Mouse (Mus musculus): ENCODE results near the gene Acox2.

The Acox2 gene

DNA sequence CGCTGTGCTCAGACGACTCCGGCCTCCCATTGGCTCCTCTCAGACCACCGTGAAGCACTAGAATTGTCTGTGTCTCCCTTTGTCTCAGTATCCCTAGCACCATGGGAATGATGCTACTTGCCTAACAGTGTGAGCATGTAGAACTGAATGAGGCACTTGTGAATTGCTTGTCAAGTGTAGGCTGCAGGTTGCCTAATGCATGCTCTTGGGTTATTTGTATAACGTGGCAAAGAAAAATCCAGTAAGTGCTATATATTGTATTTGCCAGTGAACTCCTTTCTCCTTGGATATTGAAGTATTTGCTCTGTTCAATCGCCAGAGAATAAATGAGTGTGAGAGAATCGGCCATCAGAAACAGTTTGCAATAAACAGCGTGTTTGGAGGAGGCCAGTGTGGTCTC is 12.3 kb downstream of the Acox2 start:
- DNase-seq, result no peak

DNA sequence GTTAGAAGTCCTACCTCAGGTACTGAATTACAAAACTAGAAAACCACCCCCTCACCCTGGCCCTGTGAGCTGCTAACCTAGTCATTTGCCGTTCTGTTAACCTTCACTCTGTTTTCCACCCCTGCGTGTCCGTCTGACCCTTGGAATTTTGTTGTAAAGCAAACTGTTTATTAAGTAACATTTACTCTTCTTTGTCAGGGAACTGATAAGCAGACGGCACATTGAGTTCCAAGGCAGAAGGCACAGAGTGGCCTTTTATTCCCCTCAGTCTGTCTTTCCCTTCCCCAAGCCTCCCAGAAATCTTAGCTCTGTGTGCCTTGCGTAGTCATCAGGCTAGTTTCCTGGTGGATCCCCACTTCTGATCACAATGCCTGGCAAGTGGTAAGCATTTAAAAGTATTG is 14.9 kb downstream of the Acox2 start:
- no peak for DNase-seq

DNA sequence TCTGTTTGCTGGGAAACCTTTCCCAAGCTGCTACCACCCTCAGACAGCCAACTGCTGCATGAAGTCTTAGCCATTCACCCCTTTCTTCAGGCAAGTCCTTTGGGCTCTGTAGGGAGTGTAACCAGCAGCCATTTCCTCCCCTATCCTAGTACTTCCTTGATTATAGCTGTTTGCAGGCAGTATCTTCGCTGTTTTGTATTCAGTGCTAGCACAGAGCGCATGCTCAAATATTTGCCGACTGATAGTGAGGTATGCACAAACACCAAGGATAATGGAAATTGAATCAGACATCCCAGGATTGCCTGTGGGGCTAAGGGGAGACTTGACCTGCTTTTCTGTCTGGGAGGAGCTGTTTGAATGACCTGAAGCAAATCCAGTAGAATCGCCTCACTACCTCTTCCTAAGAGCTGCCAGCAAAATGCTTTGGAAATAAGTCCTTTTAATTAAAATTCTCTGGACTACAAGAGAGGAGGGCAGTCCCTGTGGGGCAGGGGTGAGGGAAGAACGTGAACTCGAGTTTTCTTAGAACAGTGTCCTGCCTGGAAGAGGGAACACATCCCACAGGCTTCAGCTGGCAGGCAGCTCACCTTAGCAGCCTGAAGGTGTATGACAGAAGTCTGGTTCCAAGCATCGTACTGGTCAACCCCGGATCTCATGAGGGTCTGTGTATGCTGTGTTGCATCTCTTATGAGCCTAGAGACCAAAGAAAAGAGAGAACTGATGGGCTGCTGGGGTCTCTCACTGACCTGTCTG is 15.8 kb downstream of the Acox2 start:
- no peak for DNase-seq

DNA sequence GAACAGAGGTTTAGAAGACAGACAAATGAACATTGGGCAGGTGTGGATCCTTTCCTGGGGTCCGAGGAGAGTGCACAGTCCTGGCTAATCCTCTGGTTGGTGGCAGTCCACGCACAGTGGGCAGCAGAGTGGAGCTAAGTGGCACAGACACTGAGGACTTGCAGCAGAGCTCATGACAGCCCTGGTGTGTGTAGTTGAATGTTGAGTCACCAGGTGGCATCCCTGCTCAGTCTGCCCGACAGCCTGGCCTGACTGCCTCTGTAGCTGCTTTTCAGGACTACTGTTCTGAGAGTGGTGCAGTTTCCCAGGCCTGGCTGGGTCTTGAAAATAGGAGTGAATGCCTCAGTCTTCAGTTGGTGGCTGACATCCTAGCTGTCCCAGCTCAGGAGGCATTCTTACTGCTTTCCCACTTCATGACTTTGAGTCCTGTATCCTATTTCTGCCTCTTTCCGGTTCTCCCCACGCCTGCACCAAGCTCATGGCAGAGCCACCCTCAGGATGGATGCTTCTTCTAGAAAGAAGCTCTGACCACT is 16.7 kb downstream of the Acox2 start:
- peak; percentile 58 to 68 for DNase-seq

DNA sequence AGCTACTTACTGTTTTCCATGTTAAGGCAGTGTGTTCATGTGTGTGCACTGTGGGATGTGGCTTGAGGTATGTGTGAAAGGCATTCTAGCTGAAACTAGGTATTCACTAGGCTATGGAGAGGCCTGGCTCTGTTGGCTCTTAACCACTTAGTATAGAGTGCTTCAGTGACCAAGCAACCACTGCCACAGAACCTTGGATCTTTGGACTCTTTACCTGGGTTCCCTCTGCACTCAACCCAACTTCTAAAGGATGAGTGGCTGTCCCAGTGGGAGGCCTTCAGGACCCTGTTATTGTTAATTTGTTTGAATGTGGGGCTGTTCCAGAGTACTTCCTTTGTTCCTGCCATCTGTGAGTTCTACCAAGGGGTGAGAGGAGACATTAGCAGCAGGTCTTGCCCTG is 17.3 kb downstream of the Acox2 start:
- DNase-seq, result no peak

DNA sequence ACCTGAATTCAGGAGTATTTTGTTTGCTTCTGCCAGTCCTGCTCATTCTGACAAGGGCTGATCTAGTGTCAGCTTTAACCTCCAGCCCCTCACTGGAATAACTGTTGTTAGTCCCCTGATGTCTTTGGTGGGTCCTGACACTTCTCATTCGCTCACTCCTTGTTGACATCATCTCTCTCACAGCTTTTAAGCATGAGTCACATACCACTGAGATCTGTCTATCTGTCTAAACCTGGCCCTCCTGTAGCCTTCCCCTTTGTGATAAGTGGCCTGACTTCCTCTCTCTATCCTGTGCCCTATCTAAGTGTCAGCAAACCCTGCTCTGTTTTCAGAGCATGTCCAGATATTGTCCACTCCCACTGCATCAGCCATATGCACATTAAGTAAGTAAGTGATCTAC is 25.9 kb downstream of the Acox2 start:
- DNase-seq, result no peak

DNA sequence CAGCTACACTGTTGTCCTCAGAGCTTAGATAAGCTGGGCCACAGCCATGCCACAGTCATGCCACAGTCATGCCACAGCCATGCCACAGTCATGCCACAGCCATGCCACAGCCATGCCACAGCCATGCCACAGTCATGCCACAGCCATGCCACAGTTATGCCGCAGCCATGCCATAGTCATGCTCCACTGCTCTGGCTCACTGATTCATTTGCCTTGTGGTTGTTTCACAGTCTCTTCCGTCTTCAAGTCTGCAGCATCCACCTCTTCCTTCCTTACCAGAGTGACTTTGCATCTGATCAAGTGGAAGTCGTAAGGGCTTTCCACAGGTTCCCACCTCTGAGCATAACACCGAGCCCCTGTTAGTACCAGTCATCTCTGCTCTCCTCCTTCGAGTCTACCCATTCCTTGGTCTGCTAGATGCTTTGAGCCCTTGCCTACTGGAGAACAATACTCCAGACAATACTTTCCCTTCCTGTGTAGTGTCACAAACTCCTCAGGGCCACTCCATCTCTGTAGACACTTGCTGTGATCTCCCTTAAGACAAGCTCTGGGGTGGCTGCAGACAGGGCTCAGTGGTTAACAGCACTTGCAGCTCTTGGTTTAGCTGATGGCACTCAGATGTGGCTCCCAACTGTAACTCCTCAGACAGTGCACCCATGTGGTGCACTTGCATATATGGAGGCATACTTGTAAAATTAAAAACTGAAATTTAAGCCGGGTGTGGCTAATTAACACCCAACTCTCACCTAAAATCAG is 26.8 kb downstream of the Acox2 start:
- no peak for DNase-seq

DNA sequence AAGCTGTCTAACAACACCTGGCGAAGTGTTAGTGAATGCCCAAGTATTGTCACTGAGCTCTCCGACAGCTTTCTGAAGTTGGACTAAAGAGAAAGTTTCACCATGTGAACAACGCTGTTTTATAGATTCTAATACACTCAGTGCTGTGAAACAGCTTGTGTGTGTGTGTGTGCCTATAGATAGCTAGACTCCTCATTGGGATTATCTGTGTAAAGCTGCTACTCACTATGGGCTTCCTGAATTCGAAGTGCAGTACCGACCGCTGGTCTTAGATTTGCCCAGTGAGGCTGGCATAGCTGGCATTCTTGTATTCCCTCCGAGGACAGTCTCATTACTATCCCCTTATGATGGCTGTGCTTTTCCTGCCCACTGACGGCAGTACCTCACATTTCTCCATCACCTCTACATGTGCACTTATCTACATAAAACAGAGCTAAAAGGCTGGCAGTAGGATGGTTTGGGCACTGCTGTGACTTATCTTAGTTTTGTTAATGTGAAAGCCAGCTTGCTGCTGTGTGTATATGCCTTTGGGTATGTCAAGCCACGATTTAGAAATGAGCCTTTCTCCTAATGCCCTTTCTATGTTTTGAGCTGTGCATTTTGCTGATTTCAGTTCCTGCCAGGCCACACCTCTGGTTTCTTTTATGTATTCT is 29.7 kb downstream of the Acox2 start:
- DNase-seq, result no peak

DNA sequence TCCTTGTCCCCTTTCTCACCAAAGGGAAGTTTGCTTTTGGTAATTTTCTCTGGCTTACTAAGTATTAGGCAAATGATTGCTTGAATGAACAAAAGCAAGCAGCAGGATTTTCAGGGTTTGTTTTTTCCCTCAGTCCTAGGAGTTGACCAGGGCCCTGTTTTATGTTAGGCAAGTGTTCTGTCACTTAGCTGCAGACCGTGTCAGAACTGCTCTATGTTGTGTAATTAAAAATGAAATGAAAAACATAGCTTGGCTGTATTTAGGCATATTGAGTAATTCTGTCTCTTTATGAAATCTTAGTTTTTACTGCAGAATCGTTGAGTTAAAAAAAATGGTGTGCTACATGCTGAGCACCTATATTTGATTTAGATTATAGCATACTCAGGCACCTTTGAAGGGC is 34.3 kb downstream of the Acox2 start:
- DNase-seq, result no peak

DNA sequence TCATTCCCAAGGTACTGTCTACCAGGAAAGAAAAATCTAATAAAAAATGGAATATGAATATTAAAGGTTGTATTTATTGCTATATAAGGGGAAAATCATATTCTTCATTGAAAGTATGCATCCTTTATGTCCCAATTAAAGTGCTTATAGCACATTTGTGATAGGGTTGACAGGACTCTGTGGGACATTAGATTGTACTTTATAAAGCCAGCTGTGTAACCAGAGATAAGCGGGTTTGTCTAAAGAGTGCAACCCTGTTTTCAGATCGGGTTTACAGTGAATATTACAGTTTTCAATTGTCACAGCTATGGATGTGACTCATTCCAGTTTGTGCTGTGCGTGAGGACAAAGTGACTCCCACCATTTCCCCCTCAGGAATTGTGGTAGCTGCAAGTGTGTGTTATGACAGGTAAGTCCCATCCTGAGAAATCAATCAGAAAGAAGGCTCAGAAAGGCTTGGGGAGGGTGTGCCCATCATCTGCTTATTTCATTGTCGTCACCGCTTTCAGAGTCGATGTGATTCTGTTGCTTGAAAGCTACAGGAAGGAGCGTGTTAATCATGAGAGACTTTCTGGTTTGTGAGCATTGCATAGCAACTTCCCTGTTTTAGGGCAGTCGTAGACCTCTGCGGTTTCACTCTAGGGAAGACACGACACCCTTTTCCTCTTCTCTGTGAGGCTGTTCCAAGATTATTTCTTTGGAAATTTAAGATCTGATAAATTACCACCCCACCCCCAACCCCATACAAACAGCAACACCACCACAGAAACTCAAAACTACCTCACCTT is 35.5 kb downstream of the Acox2 start:
- DNase-seq, result no peak

DNA sequence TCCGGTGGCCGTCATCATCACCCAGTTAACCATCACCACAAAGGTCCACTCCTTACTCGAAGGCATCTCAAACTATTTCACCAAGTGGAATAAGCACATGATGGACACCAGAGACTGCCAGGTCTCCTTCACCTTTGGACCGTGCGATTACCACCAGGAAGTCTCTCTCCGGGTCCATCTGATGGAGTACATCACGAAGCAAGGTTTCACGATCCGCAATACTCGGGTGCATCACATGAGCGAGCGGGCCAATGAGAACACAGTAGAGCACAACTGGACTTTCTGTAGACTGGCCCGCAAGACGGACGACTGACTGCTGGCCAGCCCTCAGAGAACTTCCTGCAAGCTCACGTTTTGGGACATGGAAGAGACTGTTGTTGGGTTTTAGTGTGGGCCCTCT is 36.6 kb downstream of the Acox2 start:
- DNase-seq, result no peak

DNA sequence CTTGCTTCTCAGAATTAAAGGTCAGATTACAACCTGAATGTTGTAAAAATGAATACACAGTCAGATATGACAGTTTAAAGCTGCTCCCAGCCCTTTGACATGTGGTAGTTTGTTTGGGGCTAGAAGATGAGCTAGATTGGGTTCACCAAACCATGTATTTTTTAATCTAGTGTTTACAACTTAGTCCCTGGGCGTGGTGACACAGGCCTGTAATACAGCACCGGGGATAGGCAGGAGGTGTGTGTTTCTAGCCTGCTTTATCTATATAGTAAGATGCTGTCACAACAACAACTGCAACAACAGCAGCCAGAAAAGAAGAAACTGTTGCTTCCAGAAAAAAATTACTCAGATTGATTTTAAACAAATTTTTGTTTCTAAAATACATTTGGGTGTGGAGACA is 38.2 kb downstream of the Acox2 start:
- DNase-seq, result no peak

DNA sequence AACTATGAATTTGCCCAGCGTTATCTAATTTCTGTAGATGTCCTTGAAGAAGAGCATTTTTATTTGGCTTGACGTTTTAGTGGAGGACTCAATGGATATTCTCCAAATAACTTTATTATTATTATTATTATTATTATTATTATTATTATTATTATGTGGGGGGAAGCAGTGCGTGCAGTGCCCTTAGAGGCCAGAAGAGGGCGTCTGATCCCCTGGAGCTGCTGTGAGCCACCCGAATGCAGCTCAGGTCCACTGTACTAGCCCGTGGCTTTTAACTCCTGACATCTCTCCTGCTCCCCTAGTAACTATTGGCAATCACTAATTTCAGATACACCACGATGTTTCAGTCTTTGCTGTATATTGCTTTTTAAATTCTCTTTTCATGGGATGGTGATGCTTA is 38.8 kb downstream of the Acox2 start:
- no peak for DNase-seq

DNA sequence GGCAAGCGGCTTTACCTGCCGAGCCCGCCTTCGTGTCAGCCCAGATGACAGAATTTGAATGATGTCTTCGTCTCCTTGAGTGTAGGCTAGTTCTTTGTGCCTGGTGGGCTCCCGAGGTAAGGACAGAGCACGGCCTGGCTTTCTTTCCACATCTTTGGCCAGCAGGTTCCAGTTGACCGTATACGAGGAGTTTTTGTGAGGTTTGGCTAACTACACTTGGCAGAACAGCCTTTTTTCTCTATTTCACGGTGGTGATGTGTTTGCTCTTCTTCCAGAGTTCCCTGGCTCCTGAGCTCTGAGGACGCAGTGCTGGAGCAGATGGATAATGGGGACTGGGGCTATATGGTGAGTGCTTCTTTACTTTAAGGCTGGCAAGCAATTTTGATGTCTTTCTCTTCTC is 39.3 kb downstream of the Acox2 start:
- DNase-seq, result no peak

DNA sequence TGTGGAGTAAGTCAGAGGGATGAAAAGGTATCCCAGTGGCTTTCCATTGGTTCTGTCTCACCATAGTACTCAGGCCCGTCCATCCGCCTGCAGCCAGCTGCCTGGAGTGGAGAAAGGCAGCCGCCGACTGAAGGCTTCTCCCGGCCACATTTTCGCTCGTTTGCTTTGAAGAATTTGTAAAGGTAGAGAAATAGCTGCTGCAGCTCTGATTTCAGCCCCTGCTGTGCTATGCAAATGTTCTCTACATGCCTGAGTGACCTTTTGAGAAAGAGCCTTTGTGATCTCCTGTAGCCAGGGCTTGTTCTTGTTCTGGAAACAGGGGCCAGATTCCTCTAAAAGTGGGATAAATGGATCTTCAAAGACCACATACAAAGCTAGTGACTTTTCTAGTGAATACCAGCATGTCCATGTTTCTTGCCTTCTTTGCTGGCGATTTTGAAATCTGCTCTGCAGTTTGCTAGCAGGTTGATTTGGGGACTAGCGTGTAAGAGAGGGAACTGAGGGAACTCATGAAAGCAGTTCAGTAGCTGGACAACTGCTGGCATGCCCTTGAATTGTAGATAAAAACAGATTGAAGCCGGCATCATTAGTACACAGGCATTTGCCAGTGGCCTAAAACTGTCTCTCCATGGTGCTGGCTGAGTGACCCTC is 40.3 kb downstream of the Acox2 start:
- DNase-seq, result peak in 1 of 2 experiments; percentile 43

DNA sequence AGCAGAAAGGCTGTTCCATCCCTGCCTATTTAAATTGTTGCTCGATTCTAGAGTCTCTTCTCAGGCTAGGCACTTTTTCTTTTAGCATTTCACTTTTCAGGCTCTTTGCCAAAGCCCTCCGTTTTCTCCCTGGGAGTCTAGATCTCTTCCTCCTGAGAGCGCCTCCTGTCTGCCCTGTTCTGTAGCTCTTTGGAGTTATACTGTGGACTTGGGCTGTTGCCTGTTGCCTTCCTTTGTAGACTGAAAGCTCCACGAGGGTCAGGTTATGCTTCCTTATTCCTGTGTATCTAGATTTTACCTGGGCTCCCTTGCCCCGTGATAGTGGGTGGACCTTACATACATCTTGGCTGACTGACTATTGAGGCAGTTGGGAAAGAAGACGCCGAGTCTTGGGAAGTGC is 40.9 kb downstream of the Acox2 start:
- DNase-seq, result no peak

DNA sequence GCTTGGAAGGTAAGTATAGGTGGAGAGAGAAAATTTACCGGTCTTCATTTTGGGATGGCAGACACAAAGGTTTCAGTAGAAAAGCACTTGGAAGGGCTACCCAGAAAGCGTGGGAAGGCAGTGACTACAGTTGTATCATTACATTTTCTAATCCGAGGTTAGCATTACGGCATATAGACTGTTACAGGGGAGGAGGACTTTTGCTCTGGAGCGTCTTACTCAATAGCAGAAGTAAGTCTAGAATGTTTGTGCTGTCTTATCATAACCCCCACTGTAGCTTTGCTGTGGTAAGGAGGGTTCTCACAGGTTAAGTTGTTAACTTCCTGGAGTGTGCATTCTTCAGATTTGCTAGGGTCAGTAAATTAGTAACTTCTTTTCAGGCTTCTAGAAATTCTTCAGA is 43.1 kb downstream of the Acox2 start:
- no peak for DNase-seq

DNA sequence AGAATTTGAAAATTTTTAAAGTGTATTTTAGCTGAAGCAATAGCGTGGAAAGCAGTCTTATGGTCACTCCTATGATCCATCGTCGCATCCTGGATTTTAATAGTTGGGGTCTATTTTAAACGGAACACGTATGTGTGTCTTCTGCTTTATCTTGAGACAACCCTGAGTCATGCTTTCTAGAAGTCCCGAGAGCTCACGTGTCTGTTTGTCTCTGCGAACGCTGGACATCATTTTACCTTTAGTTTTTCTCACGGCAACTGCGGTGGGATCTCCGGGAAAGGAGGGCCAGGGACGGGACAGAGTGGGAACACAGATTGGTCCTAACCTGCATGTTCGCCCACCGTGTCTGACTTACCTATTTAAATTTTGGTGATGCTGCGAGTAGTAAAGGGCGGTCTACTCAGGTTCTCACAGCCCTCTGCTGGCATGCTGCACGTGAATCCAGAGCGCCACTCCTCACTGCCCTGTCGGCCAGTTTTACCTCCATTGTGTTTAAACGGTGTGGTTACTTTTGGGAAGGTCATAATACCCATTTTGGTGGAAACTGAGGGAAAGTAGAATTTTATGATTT is 43.9 kb downstream of the Acox2 start:
- DNase-seq, result peak; percentile 28 to 49

DNA sequence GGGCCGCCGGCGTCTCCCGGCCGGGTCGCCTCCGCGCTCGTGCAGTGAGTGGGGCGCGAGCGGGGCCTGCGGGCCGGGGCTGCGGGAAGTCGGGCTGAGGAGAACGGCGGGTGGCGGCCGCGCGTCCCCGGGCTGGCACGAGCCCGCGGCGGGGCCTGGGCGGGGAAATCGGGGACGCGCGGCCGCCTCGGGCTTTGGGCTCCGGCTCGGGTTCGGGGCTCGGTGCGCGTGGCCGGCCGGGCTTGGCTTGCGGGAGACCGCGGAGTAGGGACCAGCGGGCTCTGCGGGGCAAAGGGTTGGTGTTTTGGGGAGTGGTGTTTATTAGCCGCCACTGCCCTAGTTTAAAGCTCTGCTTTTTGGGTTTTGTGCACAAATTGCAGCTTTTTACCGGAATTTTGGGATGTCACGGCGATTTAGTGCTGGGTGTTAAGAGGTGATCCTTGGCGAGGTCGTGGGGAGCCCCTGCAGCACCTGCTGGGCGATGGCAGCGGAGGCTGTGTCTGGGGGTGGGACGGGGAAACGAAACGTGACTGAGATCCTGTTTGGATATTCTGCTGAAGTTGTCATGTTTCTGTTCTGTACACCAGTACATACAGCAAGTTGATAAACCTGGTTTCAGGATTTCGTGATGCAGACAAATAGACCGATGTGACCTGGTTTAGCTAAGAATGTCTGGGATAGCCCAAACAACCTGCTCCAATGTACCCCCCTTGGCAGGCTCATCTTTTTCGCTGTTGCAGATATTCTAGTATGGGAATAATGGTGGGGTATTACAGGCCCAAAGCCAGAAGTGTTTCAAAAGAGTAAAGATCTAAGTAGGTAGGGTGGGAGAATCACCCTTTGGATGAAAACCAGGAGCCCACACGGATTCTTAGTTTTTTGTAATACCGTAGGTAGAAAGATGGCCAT is 44.6 kb downstream of the Acox2 start:
- DNase-seq, result peak; percentile 80 to 87

DNA sequence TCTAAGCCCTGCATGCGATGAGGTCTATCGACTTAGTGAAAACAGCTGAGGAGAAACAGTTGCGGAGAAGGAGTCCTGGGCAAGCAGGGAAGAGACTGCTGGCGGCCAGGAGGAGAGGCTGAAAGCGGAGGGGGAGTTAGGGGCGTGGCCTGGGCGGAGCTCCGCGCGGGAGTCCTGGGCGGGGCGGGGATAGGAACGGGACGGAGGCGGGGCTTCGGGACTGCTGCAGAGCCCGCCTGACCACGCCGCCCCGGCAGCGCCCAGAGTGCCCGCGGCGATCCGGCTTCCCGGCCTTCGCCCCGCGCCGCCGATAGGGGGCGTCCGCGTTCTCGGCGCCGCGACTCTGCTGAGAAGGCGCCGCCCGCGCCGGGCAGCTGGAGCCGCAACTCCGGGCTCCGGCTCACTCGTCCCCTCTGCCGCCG is 45.3 kb downstream of the Acox2 start, which contains the start of gene Kctd6:
Kctd6 (plus strand) TSS at position 338 of the 422 bp plus-strand sequence.
- peak; percentile 100 for DNase-seq

DNA sequence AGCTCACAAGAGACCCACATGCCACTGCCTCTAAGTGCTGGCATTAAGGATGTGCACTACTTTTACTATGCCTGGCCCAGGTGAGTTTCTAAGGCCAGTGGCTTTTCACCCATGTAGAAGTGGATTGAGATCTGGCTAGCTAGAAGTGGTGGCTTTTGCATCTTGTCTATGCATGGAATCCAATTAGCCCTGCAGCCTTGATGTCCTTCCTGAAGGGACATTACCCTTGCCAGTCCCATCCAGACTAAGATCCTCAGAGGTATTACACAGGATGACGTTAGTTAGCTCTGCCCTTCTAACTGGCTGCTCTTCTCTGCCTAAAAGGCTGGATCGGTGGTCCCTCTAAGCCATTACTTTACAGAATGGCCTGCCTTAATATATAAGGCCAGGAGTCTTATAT is 46.2 kb downstream of the Acox2 start:
- DNase-seq, result no peak

Measured in kidney, postnatal 4 days (tissue).